Mouse (Mus musculus) myocyte (in vitro differentiated cells): Measurements from ENCODE around the gene Tnr. TPM values are rescaled to one million over a fixed set of nuclear protein-coding genes. Genes with fewer than 3 reads are reported as not detected.

Experiments used
- H3K27me3 ChIP-seq: one replicate; pipeline ENCODE4 v1.6.1; 2011; ENCODE audit not compliant: control insufficient read depth, insufficient read depth, insufficient read length
- H3K36me3 ChIP-seq: one replicate; pipeline ENCODE4 v1.6.1; 2011; ENCODE audit not compliant: control insufficient read depth, insufficient read depth
- H3K4me2 ChIP-seq: one replicate; pipeline ENCODE4 v1.6.1; 2011; ENCODE audit warnings: low read depth, control low read depth
- H3K4me3 ChIP-seq: one replicate; pipeline ENCODE4 v1.5.1; 2011; ENCODE audit warnings: mild to moderate bottlenecking, control low read depth, moderate library complexity
- H3K79me2 ChIP-seq: one replicate; pipeline ENCODE4 v1.6.1; 2011; ENCODE audit not compliant: control insufficient read depth, insufficient read depth
- H3ac ChIP-seq: one replicate; pipeline ENCODE4 v1.6.1; 2011; ENCODE audit not compliant: control insufficient read depth, insufficient read length
- CEBPB ChIP-seq: IDR thresholded peaks from 2 replicates; pipeline ENCODE4 v1.6.1; 2011; ENCODE audit warnings: mild to moderate bottlenecking, moderate library complexity; ENCODE audit not compliant: poor library complexity, insufficient read depth, severe bottlenecking
- E2F4 ChIP-seq: IDR thresholded peaks from one replicate; pipeline ENCODE4 v1.6.1; 2011; ENCODE audit warnings: mild to moderate bottlenecking, control low read depth, moderate library complexity; ENCODE audit not compliant: insufficient read depth
- MAX ChIP-seq: IDR thresholded peaks from one replicate; pipeline ENCODE4 v1.6.1; 2011; ENCODE audit warnings: low read depth, mild to moderate bottlenecking, control low read depth
- MYOD1 ChIP-seq, 3 experiments: IDR thresholded peaks; one replicate each; pipeline ENCODE4 v1.6.1; 2011; ENCODE audit warnings: control low read depth in 2 of 3, low read depth in 2 of 3, mild to moderate bottlenecking in 2 of 3, moderate library complexity in 1 of 3; ENCODE audit not compliant: insufficient read length in 2 of 3, control insufficient read depth in 1 of 3
- MYOG ChIP-seq, 3 experiments: IDR thresholded peaks; one replicate each; pipeline ENCODE4 v1.6.1; 2011; ENCODE audit warnings: control low read depth in 2 of 3, low read depth in 2 of 3, mild to moderate bottlenecking in 2 of 3; ENCODE audit not compliant: insufficient read length in 2 of 3, control insufficient read depth in 1 of 3, insufficient read depth in 1 of 3
- POLR2A ChIP-seq: IDR thresholded peaks from one replicate; pipeline ENCODE4 v1.6.1; 2011; ENCODE audit warnings: low read depth, mild to moderate bottlenecking, control low read depth, moderate library complexity; ENCODE audit not compliant: insufficient read length
- POLR2AphosphoS2 ChIP-seq: IDR thresholded peaks from one replicate; pipeline ENCODE4 v1.6.1; 2011; ENCODE audit warnings: low read depth, control low read depth; ENCODE audit not compliant: insufficient read length
- REST ChIP-seq: IDR thresholded peaks from one replicate; pipeline ENCODE4 v1.6.1; 2011; ENCODE audit warnings: mild to moderate bottlenecking, control low read depth, moderate library complexity; ENCODE audit not compliant: insufficient read depth, insufficient read length
- SRF ChIP-seq: IDR thresholded peaks from one replicate; pipeline ENCODE4 v1.6.1; 2011; ENCODE audit warnings: low read depth; ENCODE audit not compliant: control insufficient read depth, insufficient read length
- TCF12 ChIP-seq: IDR thresholded peaks from one replicate; pipeline ENCODE4 v1.6.1; 2011; ENCODE audit warnings: mild to moderate bottlenecking, control low read depth; ENCODE audit not compliant: poor library complexity, insufficient read depth, severe bottlenecking
- TCF3 ChIP-seq: IDR thresholded peaks from one replicate; pipeline ENCODE4 v1.6.1; 2011; ENCODE audit warnings: low read depth, control low read depth; ENCODE audit not compliant: insufficient read length
- USF1 ChIP-seq: IDR thresholded peaks from one replicate; pipeline ENCODE4 v1.6.1; 2011; ENCODE audit warnings: low read depth, mild to moderate bottlenecking, control low read depth, moderate library complexity
- polyA plus RNA-seq: library from polyadenylated mRNA; unstranded; fragments of >200 nt; fragmentation: generic; extraction: Trizol; gene quantifications from one replicate; pipeline ENCODE4 v1.2.1, GENCODE M21; 2012; ENCODE audit warnings: missing spikeins

Gene Tnr
- polyA plus RNA-seq, 1 experiment = 0.02 TPM

- no peak for TF ChIP-seq CEBPB
- Histone ChIP-seq H3K4me3 (no peak overlapping the region), H3K27me3 (peaks cover 12% of the 10 kb centered on the region)
Observed at GRCm38 (mm10) chr1:159639408-159639807, 115.8 kb downstream of the Tnr start.

GRCm38 (mm10) chr1:159645719-159646118 lies 122.2 kb downstream of the Tnr start:
- H3K27me3 ChIP-seq = no peaks in the 10 kb centered on the region
- TF ChIP-seq SRF = no peak
- no peak for TF ChIP-seq MAX
- TF ChIP-seq USF1 = no peak
- no peak for TF ChIP-seq POLR2AphosphoS2
- no peak for TF ChIP-seq POLR2A
- no peak for TF ChIP-seq TCF3
- TF ChIP-seq MYOD1 (IDR thresholded peaks at IDR 0.05; ENCODE audit: control insufficient read depth in 1 of 3, insufficient read length in 2 of 3, low read depth in 2 of 3) = no peak
- no peak for TF ChIP-seq REST
- no peak for TF ChIP-seq CEBPB
- TF ChIP-seq TCF12 = no peak
- TF ChIP-seq MYOG (IDR thresholded peaks at IDR 0.05; ENCODE audit: control insufficient read depth in 1 of 3, insufficient read depth in 1 of 3, insufficient read length in 2 of 3, low read depth in 2 of 3) = no peak
- TF ChIP-seq E2F4 = no peak
- H3ac ChIP-seq = no peak overlapping the region
- no peaks in the 10 kb centered on the region for H3K36me3 ChIP-seq
- no peak overlapping the region for H3K4me3 ChIP-seq
- no peaks in the 10 kb centered on the region for H3K79me2 ChIP-seq
- no peak overlapping the region for H3K4me2 ChIP-seq

More at GRCm38 (mm10) chr1:159639408-159639807, 115.8 kb downstream of the Tnr start:
- no peaks in the 10 kb centered on the region for H3K36me3 ChIP-seq
- no peaks in the 10 kb centered on the region for H3K79me2 ChIP-seq
- H3ac ChIP-seq = no peak overlapping the region
- no peak overlapping the region for H3K4me2 ChIP-seq

- TF ChIP-seq TCF12 (no peak), MYOG (IDR thresholded peaks at IDR 0.05; ENCODE audit: control insufficient read depth in 1 of 3, insufficient read depth in 1 of 3, insufficient read length in 2 of 3, low read depth in 2 of 3) (no peak), MAX (no peak), POLR2A (no peak), MYOD1 (IDR thresholded peaks at IDR 0.05; ENCODE audit: control insufficient read depth in 1 of 3, insufficient read length in 2 of 3, low read depth in 2 of 3) (no peak), TCF3 (no peak)
- no peak overlapping the region for H3K4me2 ChIP-seq
Observed at GRCm38 (mm10) chr1:159650486-159650885, 126.9 kb downstream of the Tnr start.

GRCm38 (mm10) chr1:159655241-159655640 lies 131.7 kb downstream of the Tnr start:
- no peak overlapping the region for H3ac ChIP-seq
- no peak for TF ChIP-seq MYOD1 (IDR thresholded peaks at IDR 0.05; ENCODE audit: control insufficient read depth in 1 of 3, insufficient read length in 2 of 3, low read depth in 2 of 3)
- TF ChIP-seq USF1 = no peak
- H3K4me3 ChIP-seq = no peak overlapping the region
- H3K36me3 ChIP-seq = no peaks in the 10 kb centered on the region
- no peaks in the 10 kb centered on the region for H3K27me3 ChIP-seq
- H3K4me2 ChIP-seq = no peak overlapping the region
- no peaks in the 10 kb centered on the region for H3K79me2 ChIP-seq

More at GRCm38 (mm10) chr1:159650486-159650885, 126.9 kb downstream of the Tnr start:
- H3K36me3 ChIP-seq = no peaks in the 10 kb centered on the region
- no peak overlapping the region for H3ac ChIP-seq
- no peaks in the 10 kb centered on the region for H3K79me2 ChIP-seq
- H3K27me3 ChIP-seq = no peaks in the 10 kb centered on the region
- no peak overlapping the region for H3K4me3 ChIP-seq

- Histone ChIP-seq H3K4me3 (no peak overlapping the region), H3K27me3 (no peaks in the 10 kb centered on the region), H3K36me3 (no peaks in the 10 kb centered on the region), H3ac (no peak overlapping the region), H3K79me2 (no peaks in the 10 kb centered on the region), H3K4me2 (peak overlapping the region; percentile 54)
- TF ChIP-seq E2F4 (no peak), POLR2AphosphoS2 (no peak), MYOD1 (IDR thresholded peaks at IDR 0.05; ENCODE audit: control insufficient read depth in 1 of 3, insufficient read length in 2 of 3, low read depth in 2 of 3) (no peak), MYOG (IDR thresholded peaks at IDR 0.05; ENCODE audit: control insufficient read depth in 1 of 3, insufficient read depth in 1 of 3, insufficient read length in 2 of 3, low read depth in 2 of 3) (no peak), POLR2A (no peak), TCF12 (no peak), SRF (no peak), REST (no peak), MAX (no peak), USF1 (no peak)
Observed at GRCm38 (mm10) chr1:159657856-159658542, 134.4 kb downstream of the Tnr start.
